Mouse (Mus musculus) hindbrain, embryonic 11.5 days (tissue): ENCODE data around the gene Pla2g4d. TPM values are rescaled to one million over a fixed set of nuclear protein-coding genes. Genes with fewer than 3 reads are reported as not detected.

Source experiments
- ATAC-seq: fragments of 200-750 bp; cut with Nextera tagmentation; 2 replicates; pipeline ENCODE4 v1.8.0; 2017; ENCODE audit warnings: mild to moderate bottlenecking, moderate TSS enrichment, moderate library complexity; ENCODE audit not compliant: low FRiP score
- DNase-seq: peaks from one replicate; pipeline ENCODE4 v3.0.0-alpha.2; 2015; ENCODE audit warnings: low spot score
- H3K27ac ChIP-seq: fragments of 300-500 bp; sonication (generic); 2 replicates; pipeline ENCODE4 v1.5.1; 2014; ENCODE audit warnings: mild to moderate bottlenecking, low read depth, low read length
- H3K27me3 ChIP-seq: fragments of 300-500 bp; sonication (generic); 2 replicates; pipeline ENCODE4 v1.6.1; 2014; ENCODE audit warnings: mild to moderate bottlenecking, low read length, moderate library complexity, mixed read lengths; ENCODE audit not compliant: control insufficient read depth, insufficient read depth
- H3K36me3 ChIP-seq: fragments of 300-500 bp; sonication (generic); 2 replicates; pipeline ENCODE4 v1.6.1; 2014; ENCODE audit warnings: mild to moderate bottlenecking, low read length, moderate library complexity, mixed read lengths; ENCODE audit not compliant: control insufficient read depth, insufficient read depth
- H3K4me1 ChIP-seq: fragments of 300-500 bp; sonication (generic); replicated peaks from 2 replicates; pipeline ENCODE4 v1.6.1; 2014; ENCODE audit warnings: low read length, mixed read lengths; ENCODE audit not compliant: control insufficient read depth, insufficient read depth
- H3K4me2 ChIP-seq: fragments of 300-500 bp; sonication (generic); replicated peaks from 2 replicates; pipeline ENCODE4 v1.6.1; 2014; ENCODE audit warnings: mild to moderate bottlenecking, low read depth, low read length
- H3K4me3 ChIP-seq: fragments of 300-500 bp; sonication (generic); 2 replicates; pipeline ENCODE4 v1.5.1; 2014; ENCODE audit warnings: low read depth, low read length
- H3K9ac ChIP-seq: fragments of 300-500 bp; sonication (generic); 2 replicates; pipeline ENCODE4 v1.6.1; 2014; ENCODE audit warnings: low read depth, low read length
- H3K9me3 ChIP-seq: fragments of 300-500 bp; sonication (generic); 2 replicates; pipeline ENCODE4 v1.6.1; 2016; ENCODE audit warnings: low read length; ENCODE audit not compliant: control insufficient read depth
- WGBS: fragments of 180-500 bp; shearing (Covaris S2); extraction: QIAGEN DNeasy Blood & Tissue Kit; methylation state at CpG from one replicate; pipeline ENCODE4 v1.1.7; 2014; 5-methylcytosine and 5-hydroxymethylcytosine counted together
- polyA plus RNA-seq: library from polyadenylated mRNA; unstranded; fragments of >200 nt; fragmentation: Nextera tagmentation; extraction: Ambion mirVana; gene quantifications from 2 replicates; pipeline ENCODE4 v1.2.1, GENCODE M21; 2014

Pla2g4d gene
- polyA plus RNA-seq, 1 experiment from 2014 or later = 0.09 TPM

GRCm38 (mm10) chr2:120299866-120300265 is 10.9 kb upstream of the Pla2g4d start:
- Histone ChIP-seq H3K27me3 (no peaks in the 10 kb centered on the region), H3K4me3 (no peak overlapping the region), H3K9me3 (no peaks in the 10 kb centered on the region), H3K4me2 (no peak overlapping the region), H3K4me1 (no peaks in the 10 kb centered on the region), H3K27ac (no peak overlapping the region), H3K9ac (no peak overlapping the region), H3K36me3 (no peaks in the 10 kb centered on the region)
- 85% methylated on average over 4 of the region's 4 CpGs for WGBS
- ATAC-seq = no peak
- no peak for DNase-seq

- no peak for DNase-seq
- H3K9me3 ChIP-seq = no peaks in the 10 kb centered on the region
- no peak overlapping the region for H3K4me2 ChIP-seq
- no peaks in the 10 kb centered on the region for H3K36me3 ChIP-seq
- H3K9ac ChIP-seq = no peak overlapping the region
- WGBS = 20% methylated on average over 2 of the region's 2 CpGs
- H3K4me1 ChIP-seq = no peaks in the 10 kb centered on the region
- no peak overlapping the region for H3K4me3 ChIP-seq
- no peak for ATAC-seq
- no peak overlapping the region for H3K27ac ChIP-seq
- H3K27me3 ChIP-seq = no peaks in the 10 kb centered on the region
Observed at GRCm38 (mm10) chr2:120296160-120296559, 7.2 kb upstream of the Pla2g4d start.

- Histone ChIP-seq H3K9me3 (no peaks in the 10 kb centered on the region), H3K9ac (no peak overlapping the region)
- 88% methylated on average over 8 of the region's 9 CpGs for WGBS
Observed at GRCm38 (mm10) chr2:120291471-120292078, 2.6 kb upstream of the Pla2g4d start.

GRCm38 (mm10) chr2:120288401-120288800 is 596 bp downstream of the Pla2g4d start:
- 81% methylated on average over 3 of the region's 3 CpGs for WGBS
- Histone ChIP-seq H3K36me3 (no peaks in the 10 kb centered on the region), H3K4me1 (no peaks in the 10 kb centered on the region), H3K4me2 (no peak overlapping the region), H3K27ac (no peak overlapping the region), H3K9ac (no peak overlapping the region), H3K27me3 (no peaks in the 10 kb centered on the region), H3K9me3 (no peaks in the 10 kb centered on the region), H3K4me3 (no peak overlapping the region)
- ATAC-seq (no peak), DNase-seq (no peak)

More at GRCm38 (mm10) chr2:120291471-120292078, 2.6 kb upstream of the Pla2g4d start:
- Histone ChIP-seq H3K4me1 (no peaks in the 10 kb centered on the region), H3K4me3 (no peak overlapping the region), H3K36me3 (no peaks in the 10 kb centered on the region), H3K27ac (no peak overlapping the region), H3K4me2 (no peak overlapping the region), H3K27me3 (no peaks in the 10 kb centered on the region)
- DNase-seq (no peak), ATAC-seq (no peak)

GRCm38 (mm10) chr2:120285639-120286038 is 3.4 kb downstream of the Pla2g4d start:
- 84% methylated on average over 4 of the region's 4 CpGs for WGBS
- Histone ChIP-seq H3K27me3 (no peaks in the 10 kb centered on the region), H3K27ac (no peak overlapping the region), H3K4me1 (no peaks in the 10 kb centered on the region), H3K4me2 (no peak overlapping the region), H3K9ac (no peak overlapping the region), H3K36me3 (no peaks in the 10 kb centered on the region), H3K9me3 (no peaks in the 10 kb centered on the region), H3K4me3 (no peak overlapping the region)
- DNase-seq (no peak), ATAC-seq (no peak)

- ATAC-seq (no peak), DNase-seq (no peak)
- Histone ChIP-seq H3K36me3 (no peaks in the 10 kb centered on the region), H3K4me3 (no peak overlapping the region), H3K4me1 (no peaks in the 10 kb centered on the region), H3K27ac (no peak overlapping the region), H3K4me2 (no peak overlapping the region), H3K9me3 (no peaks in the 10 kb centered on the region), H3K9ac (no peak overlapping the region), H3K27me3 (no peaks in the 10 kb centered on the region)
Observed at GRCm38 (mm10) chr2:120284705-120285104, 4.3 kb downstream of the Pla2g4d start.

- no peaks in the 10 kb centered on the region for H3K36me3 ChIP-seq
- ATAC-seq (no peak), DNase-seq (no peak)
- H3K27me3 ChIP-seq = no peaks in the 10 kb centered on the region
- no peaks in the 10 kb centered on the region for H3K9me3 ChIP-seq
- 82% methylated on average over 5 of the region's 5 CpGs for WGBS
- H3K4me2 ChIP-seq = no peak overlapping the region
- H3K27ac ChIP-seq = no peak overlapping the region
- H3K4me1 ChIP-seq = no peaks in the 10 kb centered on the region
- H3K4me3 ChIP-seq = no peak overlapping the region
- no peak overlapping the region for H3K9ac ChIP-seq
Observed at GRCm38 (mm10) chr2:120284094-120284493, 4.9 kb downstream of the Pla2g4d start.

- no peaks in the 10 kb centered on the region for H3K4me1 ChIP-seq
- no peak overlapping the region for H3K4me2 ChIP-seq
- no peak overlapping the region for H3K9ac ChIP-seq
- H3K4me3 ChIP-seq = no peak overlapping the region
- 60% methylated on average over 6 of the region's 6 CpGs for WGBS
- no peaks in the 10 kb centered on the region for H3K27me3 ChIP-seq
- H3K9me3 ChIP-seq = no peaks in the 10 kb centered on the region
- no peak for DNase-seq
- H3K36me3 ChIP-seq = no peaks in the 10 kb centered on the region
- H3K27ac ChIP-seq = no peak overlapping the region
- no peak for ATAC-seq
Observed at GRCm38 (mm10) chr2:120283550-120283949, 5.4 kb downstream of the Pla2g4d start.

- Histone ChIP-seq H3K9ac (no peak overlapping the region), H3K4me2 (no peak overlapping the region), H3K9me3 (no peaks in the 10 kb centered on the region), H3K36me3 (no peaks in the 10 kb centered on the region), H3K4me3 (no peak overlapping the region), H3K27me3 (no peaks in the 10 kb centered on the region), H3K27ac (no peak overlapping the region), H3K4me1 (no peaks in the 10 kb centered on the region)
- ATAC-seq (no peak), DNase-seq (no peak)
- WGBS = 63% methylated on average over 3 of the region's 3 CpGs
Observed at GRCm38 (mm10) chr2:120281221-120281620, 7.8 kb downstream of the Pla2g4d start.
